Mouse (Mus musculus): Measurements from ENCODE around the gene Vwa3a.
A peak's percentile ranks its signal among the peaks of the same experiment; 100 is the strongest.
"Not testable (repeated sequence)": the region's sequence is repeated elsewhere in the genome, so short reads cannot be mapped to it uniquely, and the experiment has no call there.

The Vwa3a gene

DNA sequence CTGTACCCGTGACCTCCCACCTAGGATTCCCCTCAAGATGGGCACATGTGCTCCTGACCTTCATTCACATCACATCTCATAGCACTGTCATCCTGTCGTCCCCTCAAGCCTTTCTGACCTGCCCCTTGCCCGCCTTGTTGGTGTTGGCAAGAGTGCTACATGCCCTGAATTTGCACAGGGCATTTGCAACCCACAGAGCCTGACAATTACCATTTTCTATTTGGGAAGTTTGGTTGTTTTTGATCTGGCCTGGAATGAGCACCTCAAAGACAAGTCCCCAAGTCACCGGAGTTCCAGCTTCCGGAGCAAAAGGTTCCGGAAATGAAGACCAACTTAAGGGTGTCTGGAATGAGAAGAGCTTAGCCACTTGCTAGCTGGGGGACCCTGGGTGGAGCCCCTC, at the start of gene Vwa3a:
Gene Vwa3a (plus strand): TSS at position 301 of the 400 bp plus-strand sequence.
- no peak for DNase-seq

DNA sequence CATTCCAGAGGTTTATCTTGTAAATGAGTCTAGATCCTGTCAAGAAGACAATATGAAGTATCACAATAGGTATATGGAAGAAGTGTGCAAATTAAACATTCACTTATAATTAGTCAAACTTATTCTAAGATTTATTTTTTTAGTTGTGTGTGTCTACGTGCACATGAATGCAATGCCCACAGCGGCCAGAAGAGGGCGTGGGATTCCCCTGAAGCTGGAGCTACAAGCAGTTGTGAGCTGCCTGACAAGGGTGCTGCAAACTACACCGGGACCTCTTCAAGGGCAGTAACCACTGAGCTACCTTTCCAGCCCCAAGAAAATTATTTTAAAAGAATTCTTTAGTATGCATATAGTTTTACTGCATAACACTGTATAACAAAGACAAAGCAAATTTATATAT, 48.5 kb upstream of the Vwa3a start:
- DNase-seq = no peak

DNA sequence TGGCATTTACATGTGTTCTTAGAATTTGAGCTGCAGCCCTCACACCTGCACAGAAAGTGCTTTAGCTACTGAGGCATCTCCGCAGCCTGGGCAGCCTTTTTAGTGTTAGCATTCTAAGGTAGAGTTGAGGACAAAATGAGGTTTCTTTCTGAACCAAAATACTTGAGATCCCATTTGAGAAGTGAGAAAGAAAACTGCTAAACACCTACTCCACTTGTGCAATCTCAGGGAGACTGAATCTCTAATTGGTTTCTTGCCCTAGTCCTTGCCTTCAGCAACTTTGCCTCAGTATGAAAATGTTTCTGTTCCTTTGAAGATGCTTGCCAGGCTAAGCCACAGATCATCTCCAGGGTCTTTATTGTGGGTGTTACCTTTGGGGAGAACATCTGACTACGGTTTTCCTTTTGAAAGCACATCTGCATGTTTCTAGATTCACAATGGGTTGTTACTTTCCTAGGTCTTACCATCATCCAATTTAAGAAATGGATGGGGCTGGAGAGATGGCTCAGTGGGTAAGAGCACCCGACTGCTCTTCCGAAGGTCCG, 45.2 kb upstream of the Vwa3a start:
- DNase-seq = no peak

DNA sequence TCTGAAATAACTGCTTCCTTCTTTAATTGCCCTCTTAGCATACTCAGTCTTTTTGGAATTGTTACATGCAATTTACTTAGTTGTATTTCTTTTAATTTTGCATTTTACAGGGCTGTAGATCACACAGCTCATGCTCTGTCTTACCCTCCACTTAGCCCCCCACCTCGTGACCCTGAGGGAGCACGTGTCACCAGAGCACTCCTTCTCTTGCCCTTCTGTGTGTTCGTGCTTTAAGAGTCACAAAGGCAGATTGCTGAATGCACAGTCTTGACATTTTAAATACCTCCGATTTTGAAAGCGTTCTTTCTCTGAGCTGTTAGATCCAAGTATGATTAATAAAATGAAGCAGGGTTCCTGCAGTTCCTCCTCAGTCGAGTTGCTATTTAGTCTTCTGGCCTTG, 43.9 kb upstream of the Vwa3a start:
- no peak for DNase-seq

GRCm38 (mm10) chr7:120695641-120696040, 43.5 kb upstream of the Vwa3a start:
- DNase-seq = no peak

- DNase-seq = no peak
Observed at GRCm38 (mm10) chr7:120696331-120696730, 42.8 kb upstream of the Vwa3a start.

GRCm38 (mm10) chr7:120699586-120699985, 39.5 kb upstream of the Vwa3a start:
- DNase-seq = no peak

GRCm38 (mm10) chr7:120703888-120704287, 35.2 kb upstream of the Vwa3a start:
- DNase-seq = no peak

- no peak for DNase-seq
Observed at GRCm38 (mm10) chr7:120712071-120712470, 27.0 kb upstream of the Vwa3a start.

DNA sequence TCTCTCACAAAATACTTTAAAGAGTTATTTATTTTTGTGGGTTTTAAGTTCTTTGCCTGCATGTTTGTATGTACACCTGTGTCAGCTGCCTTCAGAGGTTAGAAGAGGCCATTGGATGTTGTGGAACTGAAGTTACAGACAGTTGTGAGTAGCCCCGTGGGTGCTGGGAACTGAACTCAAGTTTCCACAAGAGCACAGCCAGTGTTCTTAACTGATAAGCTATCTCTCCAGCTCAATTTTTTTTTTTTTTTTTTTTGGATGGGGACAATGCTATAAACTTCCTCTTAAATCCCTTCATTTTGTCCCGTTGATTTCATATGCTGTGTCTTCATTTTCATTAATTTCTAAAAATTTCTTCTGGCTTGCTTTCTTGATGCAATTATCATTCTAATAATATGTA, 25.9 kb upstream of the Vwa3a start:
- no peak for DNase-seq

GRCm38 (mm10) chr7:120713951-120714350, 25.2 kb upstream of the Vwa3a start:
- not testable (repeated sequence) for DNase-seq

DNA sequence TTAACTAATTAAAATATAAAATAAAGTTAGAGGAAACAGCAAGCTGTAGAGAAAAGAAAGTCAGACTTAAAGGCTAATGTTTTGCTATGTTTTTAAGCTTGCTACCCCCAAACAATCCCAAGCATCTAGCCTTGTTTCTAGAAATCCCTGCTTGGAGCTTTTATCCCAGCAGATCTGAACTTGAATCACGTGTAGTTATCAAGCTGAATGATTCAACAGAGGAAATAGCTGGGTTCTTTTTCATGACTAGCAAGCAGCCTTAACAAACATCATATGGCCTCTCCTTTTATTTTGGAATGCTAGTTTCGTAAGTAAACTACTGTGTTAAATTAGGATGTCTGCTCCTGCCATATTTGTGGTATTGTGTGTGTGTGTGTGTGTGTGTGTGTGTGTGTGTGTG, 21.9 kb upstream of the Vwa3a start:
- no peak for DNase-seq

DNA sequence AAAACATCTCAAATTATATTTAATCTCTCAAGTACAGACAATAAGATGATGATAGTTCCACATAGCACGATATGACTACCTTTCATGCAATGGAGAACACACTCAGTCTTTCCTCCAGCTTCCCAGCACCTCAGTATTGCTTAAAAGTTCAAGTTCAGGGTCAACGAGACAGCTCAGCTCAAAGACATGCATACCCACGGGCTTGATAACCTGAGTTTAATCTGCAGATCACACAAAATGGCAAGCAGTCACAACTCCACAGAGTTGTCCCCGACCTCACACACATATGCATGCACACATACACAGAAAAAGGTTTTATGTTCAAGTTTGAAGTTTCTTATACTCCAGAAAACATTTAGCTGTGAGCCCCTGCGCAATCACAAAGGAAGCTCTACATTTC, 18.1 kb upstream of the Vwa3a start:
- DNase-seq = no peak

- DNase-seq = no peak
Observed at GRCm38 (mm10) chr7:120721456-120721855, 17.7 kb upstream of the Vwa3a start.

DNA sequence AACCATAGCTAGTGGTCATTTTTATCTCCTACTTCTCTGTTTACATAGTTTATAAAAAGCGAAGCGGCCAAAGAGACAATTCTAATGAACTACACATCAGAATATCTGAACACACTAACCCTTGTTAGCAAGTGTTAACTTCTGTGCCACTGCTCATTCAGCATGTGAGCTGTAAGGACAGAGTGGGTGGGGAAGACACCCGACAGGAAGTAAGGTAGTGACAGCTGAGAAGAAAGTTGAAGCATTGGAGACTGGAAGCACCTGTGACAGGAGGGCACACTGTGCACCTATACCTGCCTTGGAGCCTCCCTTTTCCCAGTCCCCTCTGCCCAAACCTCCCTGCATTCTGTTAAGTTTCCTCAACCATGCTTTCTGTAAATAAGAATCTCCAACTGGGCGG, 17.1 kb upstream of the Vwa3a start:
- DNase-seq = no peak

GRCm38 (mm10) chr7:120722839-120723278, 16.3 kb upstream of the Vwa3a start:
- DNase-seq = no peak

DNA sequence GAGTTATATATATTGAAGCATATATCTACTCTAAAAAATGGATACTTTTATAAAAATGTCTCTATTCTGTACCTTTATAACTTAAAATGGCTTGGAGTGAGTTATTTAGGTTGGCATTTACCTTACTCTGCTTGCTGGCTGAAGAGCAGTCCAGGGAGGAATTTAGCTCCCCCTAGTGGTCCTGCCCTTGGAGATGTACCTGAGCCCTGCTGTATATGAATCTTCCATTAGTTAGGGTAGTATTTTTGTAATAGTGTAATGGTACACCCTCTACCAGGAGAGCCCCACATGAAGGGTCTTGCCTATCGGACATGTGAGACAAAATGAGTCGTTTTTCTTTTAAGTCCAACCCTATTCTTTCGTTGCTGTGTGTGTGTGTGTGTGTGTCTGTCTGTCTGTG, 11.5 kb upstream of the Vwa3a start:
- peak; percentile 16 for DNase-seq

GRCm38 (mm10) chr7:120729635-120730034, 9.5 kb upstream of the Vwa3a start:
- DNase-seq = no peak

DNA sequence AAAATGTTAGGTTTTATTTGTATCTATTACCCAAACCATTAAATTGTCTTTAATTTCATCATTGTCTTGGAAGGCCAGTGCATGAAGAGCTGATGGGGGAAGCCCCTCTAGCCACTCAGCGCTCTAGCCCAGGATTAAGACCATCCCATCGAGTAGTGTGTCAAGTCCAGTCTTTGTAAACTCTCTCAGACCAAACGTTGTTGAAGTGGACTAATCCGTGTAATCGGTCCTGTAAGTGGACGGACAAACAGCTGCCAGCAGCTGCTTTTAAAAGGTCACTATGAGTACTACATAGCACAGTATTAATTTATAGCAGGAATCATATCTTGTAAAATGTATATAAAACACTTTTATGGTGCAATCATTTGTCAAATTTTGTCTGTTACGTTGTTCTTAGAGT, 6.2 kb upstream of the Vwa3a start:
- no peak for DNase-seq

- no peak for DNase-seq
Observed at GRCm38 (mm10) chr7:120739558-120740101, 512 bp downstream of the Vwa3a start.

GRCm38 (mm10) chr7:120743366-120744351, 4.5 kb downstream of the Vwa3a start:
- no peak for DNase-seq

DNA sequence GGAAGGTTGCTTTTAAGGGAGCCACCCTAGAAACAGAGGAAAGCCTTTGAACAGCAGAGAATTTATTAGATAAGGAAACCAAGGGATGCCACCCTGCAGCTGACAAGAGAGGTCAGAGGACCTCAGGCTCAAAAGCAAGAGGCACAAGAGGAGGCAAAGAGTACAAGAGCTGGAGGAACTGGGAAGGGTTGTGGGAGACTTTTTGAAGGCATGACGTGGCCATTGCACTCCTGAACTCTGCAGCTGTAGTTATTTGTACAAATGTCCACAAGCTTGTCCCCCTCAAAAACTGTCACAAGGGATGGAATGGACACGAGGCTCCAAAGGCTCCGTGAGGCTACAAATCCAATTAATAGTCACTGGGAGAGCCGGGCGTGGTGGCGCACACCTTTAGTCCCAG, 5.5 kb downstream of the Vwa3a start:
- no peak for DNase-seq

- no peak for DNase-seq
Observed at GRCm38 (mm10) chr7:120746029-120746428, 6.9 kb downstream of the Vwa3a start.

DNA sequence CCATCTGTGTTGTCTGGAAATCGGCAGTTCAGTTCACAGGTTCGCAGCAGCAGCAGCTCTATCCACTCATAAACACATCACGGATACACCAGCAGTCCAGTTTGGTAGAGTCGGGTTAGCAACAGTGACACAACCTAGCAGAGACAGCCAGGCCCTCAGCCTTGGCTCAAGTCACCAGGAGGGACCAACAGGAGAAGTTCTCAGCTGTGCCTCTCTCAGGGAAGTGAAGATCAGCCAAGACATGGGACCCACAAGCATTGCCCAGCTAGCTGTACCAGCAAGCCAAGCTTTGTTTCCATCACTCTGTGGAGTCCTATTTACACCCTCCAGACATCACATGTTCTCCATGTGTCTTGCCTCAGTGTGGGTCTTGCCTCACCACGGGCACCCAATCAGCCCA, 7.7 kb downstream of the Vwa3a start:
- no peak for DNase-seq
